Mouse (Mus musculus) stomach, postnatal 0 days (tissue): Measurements from ENCODE around the gene Ndufaf2. TPM values are rescaled to one million over a fixed set of nuclear protein-coding genes. Genes with fewer than 3 reads are reported as not detected.

Source experiments
- ATAC-seq: fragments of 200-750 bp; cut with Nextera tagmentation; 2 replicates; pipeline ENCODE4 v1.8.0; 2017; ENCODE audit not compliant: low FRiP score, low TSS enrichment
- DNase-seq: peaks from one replicate; pipeline ENCODE4 v3.0.0-alpha.2; 2016; ENCODE audit warnings: low spot score
- H3K27ac ChIP-seq: fragments of 300-500 bp; sonication (generic); replicated peaks from 2 replicates; pipeline ENCODE4 v1.5.1; 2014; ENCODE audit warnings: mild to moderate bottlenecking, control low read depth
- H3K27me3 ChIP-seq: fragments of 300-500 bp; sonication (generic); 2 replicates; pipeline ENCODE4 v1.6.1; 2014; ENCODE audit warnings: low read length; ENCODE audit not compliant: control insufficient read depth, insufficient read depth
- H3K36me3 ChIP-seq: fragments of 300-500 bp; sonication (generic); 2 replicates; pipeline ENCODE4 v1.6.1; 2014; ENCODE audit warnings: low read length, mixed read lengths; ENCODE audit not compliant: control insufficient read depth, insufficient read depth
- H3K4me1 ChIP-seq: fragments of 300-500 bp; sonication (generic); replicated peaks from 2 replicates; pipeline ENCODE4 v1.6.1; 2014; ENCODE audit warnings: antibody characterized with exemption; ENCODE audit not compliant: control insufficient read depth, insufficient read depth
- H3K4me2 ChIP-seq: fragments of 300-500 bp; sonication (generic); replicated peaks from 2 replicates; pipeline ENCODE4 v1.6.1; 2014; ENCODE audit warnings: low read depth, mild to moderate bottlenecking, control low read depth, moderate library complexity
- H3K4me3 ChIP-seq: fragments of 300-500 bp; sonication (generic); 2 replicates; pipeline ENCODE4 v1.5.1; 2014; ENCODE audit warnings: low read depth, low read length, control low read depth
- H3K9ac ChIP-seq: fragments of 300-500 bp; sonication (generic); 2 replicates; pipeline ENCODE4 v1.6.1; 2014; ENCODE audit warnings: mild to moderate bottlenecking, low read length, control low read depth, mixed read lengths
- H3K9me3 ChIP-seq: fragments of 300-500 bp; sonication (generic); 2 replicates; pipeline ENCODE4 v1.6.1; 2016; ENCODE audit warnings: low read length; ENCODE audit not compliant: control insufficient read depth
- CTCF ChIP-seq: IDR thresholded peaks from 2 replicates; pipeline ENCODE4 v1.5.1; 2016; ENCODE audit warnings: antibody characterized with exemption, low read depth, mild to moderate bottlenecking, moderate library complexity
- EP300 ChIP-seq: optimal IDR thresholded peaks from 2 replicates; pipeline ENCODE3; 2016; ENCODE audit warnings: antibody characterized with exemption
- WGBS: fragments of 180-500 bp; shearing (Covaris S2); extraction: QIAGEN DNeasy Blood & Tissue Kit; methylation state at CpG from one replicate; pipeline ENCODE4 v1.1.7; 2014; 5-methylcytosine and 5-hydroxymethylcytosine counted together
- polyA plus RNA-seq: library from polyadenylated mRNA; unstranded; fragments of >200 nt; fragmentation: Nextera tagmentation; extraction: Ambion mirVana; gene quantifications from 2 replicates; pipeline ENCODE4 v1.2.1, GENCODE M21; 2015

The Ndufaf2 gene
- polyA plus RNA-seq, 1 experiment from 2014 or later, result 44.9 TPM

GRCm38 (mm10) chr13:108060936-108061578, 97.4 kb downstream of the Ndufaf2 start:
- ATAC-seq (no peak), DNase-seq (no peak)
- Histone ChIP-seq H3K27me3 (no peaks in the 10 kb centered on the region), H3K4me2 (no peak overlapping the region), H3K9ac (no peak overlapping the region), H3K4me1 (no peaks in the 10 kb centered on the region), H3K9me3 (no peaks in the 10 kb centered on the region), H3K27ac (no peak overlapping the region), H3K36me3 (no peaks in the 10 kb centered on the region), H3K4me3 (no peak overlapping the region)
- no peak for TF ChIP-seq EP300
- no peak for TF ChIP-seq CTCF
- WGBS, result 64% methylated on average over 8 of the region's 8 CpGs

- WGBS, result 36% methylated on average over 7 of the region's 7 CpGs
- no peak overlapping the region for H3K4me2 ChIP-seq
- DNase-seq, result no peak
- H3K27me3 ChIP-seq, result no peaks in the 10 kb centered on the region
- H3K27ac ChIP-seq, result no peak overlapping the region
- no peaks in the 10 kb centered on the region for H3K9me3 ChIP-seq
- no peak overlapping the region for H3K4me3 ChIP-seq
- no peaks in the 10 kb centered on the region for H3K36me3 ChIP-seq
- no peak overlapping the region for H3K9ac ChIP-seq
- no peaks in the 10 kb centered on the region for H3K4me1 ChIP-seq
- no peak for ATAC-seq
- no peak for TF ChIP-seq EP300
- no peak for TF ChIP-seq CTCF
Measured at GRCm38 (mm10) chr13:108060286-108060885, 98.0 kb downstream of the Ndufaf2 start.

- Histone ChIP-seq H3K4me3 (no peak overlapping the region), H3K9ac (no peak overlapping the region), H3K4me2 (no peak overlapping the region), H3K9me3 (no peaks in the 10 kb centered on the region), H3K4me1 (no peaks in the 10 kb centered on the region), H3K27me3 (no peaks in the 10 kb centered on the region), H3K36me3 (no peaks in the 10 kb centered on the region), H3K27ac (no peak overlapping the region)
- no peak for DNase-seq
- WGBS, result 39% methylated on average over 3 of the region's 3 CpGs
- ATAC-seq, result no peak
- no peak for TF ChIP-seq EP300
- no peak for TF ChIP-seq CTCF
Measured at GRCm38 (mm10) chr13:108056896-108057295, 101.5 kb downstream of the Ndufaf2 start.

GRCm38 (mm10) chr13:108047364-108047763, 111.1 kb downstream of the Ndufaf2 start:
- WGBS, result 75% methylated on average over 6 of the region's 6 CpGs
- no peaks in the 10 kb centered on the region for H3K36me3 ChIP-seq
- H3K4me3 ChIP-seq, result no peak overlapping the region
- H3K9me3 ChIP-seq, result no peaks in the 10 kb centered on the region
- DNase-seq (no peak), ATAC-seq (no peak)
- 0 out of 2 replicates have a peak, but pooled peaks cover 5% of the 10 kb centered on the region for H3K4me1 ChIP-seq
- H3K27me3 ChIP-seq, result no peaks in the 10 kb centered on the region
- no peak overlapping the region for H3K9ac ChIP-seq
- H3K27ac ChIP-seq, result no peak overlapping the region
- TF ChIP-seq CTCF (no peak), EP300 (no peak)
- H3K4me2 ChIP-seq, result no peak overlapping the region

- TF ChIP-seq EP300, result no peak
- DNase-seq (no peak), ATAC-seq (no peak)
- WGBS, result 69% methylated on average over 6 of the region's 6 CpGs
- Histone ChIP-seq H3K9me3 (no peaks in the 10 kb centered on the region), H3K27ac (no peak overlapping the region), H3K4me1 (0 out of 2 replicates have a peak, but pooled peaks cover 5% of the 10 kb centered on the region), H3K4me3 (no peak overlapping the region), H3K9ac (no peak overlapping the region), H3K36me3 (no peaks in the 10 kb centered on the region), H3K27me3 (no peaks in the 10 kb centered on the region), H3K4me2 (no peak overlapping the region)
Measured at GRCm38 (mm10) chr13:108046891-108047290, 111.5 kb downstream of the Ndufaf2 start.

GRCm38 (mm10) chr13:108046071-108046470, 112.4 kb downstream of the Ndufaf2 start:
- Histone ChIP-seq H3K9ac (no peak overlapping the region), H3K27me3 (no peaks in the 10 kb centered on the region), H3K27ac (peak overlapping the region; percentile 45; the same call in 1 of the 2 replicates), H3K4me2 (peak overlapping the region; percentile 23; the same call in 1 of the 2 replicates), H3K9me3 (no peaks in the 10 kb centered on the region), H3K4me1 (0 out of 2 replicates have a peak, but pooled peaks cover 5% of the 10 kb centered on the region), H3K36me3 (no peaks in the 10 kb centered on the region), H3K4me3 (no peak overlapping the region)
- TF ChIP-seq CTCF (no peak), EP300 (no peak)
- WGBS, result 68% methylated on average over 3 of the region's 3 CpGs
- DNase-seq (no peak), ATAC-seq (peak; percentile 55; the same call in 1 of the 2 replicates)
